Mouse (Mus musculus) kidney, embryonic 15.5 days (tissue): ENCODE results near the gene Plcb4. TPM values are rescaled to one million over a fixed set of nuclear protein-coding genes. Genes with fewer than 3 reads are reported as not detected.

ENCODE experiments used
- ATAC-seq: fragments of 200-750 bp; cut with Nextera tagmentation; replicated peaks from 2 replicates; pipeline ENCODE4 v1.8.0; 2017; ENCODE audit warnings: moderate TSS enrichment; ENCODE audit not compliant: low FRiP score
- H3K27ac ChIP-seq: fragments of 300-500 bp; sonication (generic); 2 replicates; pipeline ENCODE4 v1.5.1; 2015; ENCODE audit warnings: mild to moderate bottlenecking, inconsistent platforms
- H3K27me3 ChIP-seq: fragments of 300-500 bp; sonication (generic); 2 replicates; pipeline ENCODE4 v1.6.1; 2015; ENCODE audit warnings: inconsistent platforms
- H3K36me3 ChIP-seq: fragments of 300-500 bp; sonication (generic); 2 replicates; pipeline ENCODE4 v1.6.1; 2015; ENCODE audit warnings: inconsistent platforms
- H3K4me1 ChIP-seq: fragments of 300-500 bp; sonication (generic); 2 replicates; pipeline ENCODE4 v1.6.1; 2015; ENCODE audit warnings: inconsistent platforms
- H3K4me2 ChIP-seq: fragments of 300-500 bp; sonication (generic); 2 replicates; pipeline ENCODE4 v1.6.1; 2015; ENCODE audit warnings: moderate library complexity, mild to moderate bottlenecking, inconsistent platforms
- H3K4me3 ChIP-seq: fragments of 300-500 bp; sonication (generic); replicated peaks from 2 replicates; pipeline ENCODE4 v1.5.1; 2015; ENCODE audit warnings: mild to moderate bottlenecking, inconsistent platforms
- H3K9ac ChIP-seq: fragments of 300-500 bp; sonication (generic); 2 replicates; pipeline ENCODE4 v1.6.1; 2015; ENCODE audit warnings: mild to moderate bottlenecking, inconsistent platforms
- H3K9me3 ChIP-seq: fragments of 300-500 bp; sonication (generic); replicated peaks from 2 replicates; pipeline ENCODE4 v1.6.1; 2016; ENCODE audit warnings: inconsistent platforms
- WGBS: fragments of 180-500 bp; shearing (Covaris S2); methylation state at CpG from one replicate; pipeline ENCODE4 v1.1.7; 2015; ENCODE audit warnings: mixed read lengths; 5-methylcytosine and 5-hydroxymethylcytosine counted together
- polyA plus RNA-seq: library from polyadenylated mRNA; unstranded; fragments of >200 nt; fragmentation: Nextera tagmentation; extraction: Ambion mirVana; gene quantifications from 2 replicates; pipeline ENCODE4 v1.2.1, GENCODE M21; 2015

Plcb4 gene
- polyA plus RNA-seq, 1 experiment from 2014 or later = 20.9 TPM

- Histone ChIP-seq H3K27ac (no peak overlapping the region), H3K36me3 (no peaks in the 10 kb centered on the region), H3K9ac (no peak overlapping the region), H3K27me3 (no peaks in the 10 kb centered on the region), H3K4me2 (no peak overlapping the region), H3K4me1 (no peaks in the 10 kb centered on the region), H3K9me3 (no peaks in the 10 kb centered on the region), H3K4me3 (no peak overlapping the region)
- no peak for ATAC-seq
- 71% methylated on average over 3 of the region's 3 CpGs for WGBS
Measured at GRCm38 (mm10) chr2:135650885-135651284, 7.9 kb upstream of the Plcb4 start.

GRCm38 (mm10) chr2:135652040-135652439 is 6.8 kb upstream of the Plcb4 start:
- Histone ChIP-seq H3K36me3 (no peaks in the 10 kb centered on the region), H3K4me1 (no peaks in the 10 kb centered on the region), H3K4me2 (no peak overlapping the region), H3K9ac (no peak overlapping the region), H3K4me3 (no peak overlapping the region), H3K9me3 (no peaks in the 10 kb centered on the region), H3K27ac (no peak overlapping the region), H3K27me3 (no peaks in the 10 kb centered on the region)
- 83% methylated on average over 6 of the region's 6 CpGs for WGBS
- no peak for ATAC-seq

- Histone ChIP-seq H3K9ac (no peak overlapping the region), H3K4me1 (no peaks in the 10 kb centered on the region), H3K36me3 (no peaks in the 10 kb centered on the region), H3K9me3 (no peaks in the 10 kb centered on the region), H3K27ac (no peak overlapping the region), H3K4me3 (no peak overlapping the region), H3K4me2 (no peak overlapping the region), H3K27me3 (no peaks in the 10 kb centered on the region)
- 92% methylated on average over 4 of the region's 4 CpGs for WGBS
- no peak for ATAC-seq
Measured at GRCm38 (mm10) chr2:135652451-135652850, 6.4 kb upstream of the Plcb4 start.

GRCm38 (mm10) chr2:135655948-135656347 is 2.9 kb upstream of the Plcb4 start:
- Histone ChIP-seq H3K27me3 (no peaks in the 10 kb centered on the region), H3K36me3 (no peaks in the 10 kb centered on the region), H3K9me3 (no peaks in the 10 kb centered on the region), H3K4me2 (no peak overlapping the region), H3K27ac (no peak overlapping the region), H3K4me3 (no peak overlapping the region), H3K4me1 (peaks cover 10% of the 10 kb centered on the region), H3K9ac (no peak overlapping the region)
- WGBS = 95% methylated on average over 1 of the region's 1 CpGs
- ATAC-seq = no peak

GRCm38 (mm10) chr2:135656586-135656985 is 2.2 kb upstream of the Plcb4 start:
- H3K27me3 ChIP-seq = no peaks in the 10 kb centered on the region
- H3K27ac ChIP-seq = no peak overlapping the region
- H3K4me3 ChIP-seq = no peak overlapping the region
- no peaks in the 10 kb centered on the region for H3K36me3 ChIP-seq
- no peak for ATAC-seq
- H3K4me2 ChIP-seq = no peak overlapping the region
- no peaks in the 10 kb centered on the region for H3K9me3 ChIP-seq
- H3K9ac ChIP-seq = no peak overlapping the region
- WGBS = 70% methylated on average over 6 of the region's 6 CpGs
- H3K4me1 ChIP-seq = peaks cover 12% of the 10 kb centered on the region

- Histone ChIP-seq H3K4me1 (peaks cover 12% of the 10 kb centered on the region), H3K4me2 (peak overlapping the region; percentile 85), H3K27me3 (no peaks in the 10 kb centered on the region), H3K4me3 (peak overlapping the region; percentile 85), H3K9ac (peak overlapping the region; percentile 96), H3K27ac (peak overlapping the region; percentile 97), H3K36me3 (no peaks in the 10 kb centered on the region), H3K9me3 (no peaks in the 10 kb centered on the region)
- under 1% methylated on average over 55 of the region's 97 CpGs for WGBS
- peak; percentile 76; the same call in 1 of the 2 replicates for ATAC-seq
Measured at GRCm38 (mm10) chr2:135659391-135660180, 775 bp downstream of the Plcb4 start.

GRCm38 (mm10) chr2:135660816-135661215 is 2.0 kb downstream of the Plcb4 start:
- H3K4me2 ChIP-seq = no peak overlapping the region
- no peak overlapping the region for H3K27ac ChIP-seq

GRCm38 (mm10) chr2:135663785-135664184 is 5.0 kb downstream of the Plcb4 start:
- H3K27me3 ChIP-seq = no peaks in the 10 kb centered on the region
- WGBS = 77% methylated on average over 1 of the region's 1 CpGs
- no peak for ATAC-seq
- H3K4me1 ChIP-seq = 0 out of 2 replicates have a peak, but pooled peaks cover 6% of the 10 kb centered on the region
- no peaks in the 10 kb centered on the region for H3K36me3 ChIP-seq
- no peak overlapping the region for H3K27ac ChIP-seq
- H3K9me3 ChIP-seq = no peaks in the 10 kb centered on the region
- no peak overlapping the region for H3K4me3 ChIP-seq
- H3K4me2 ChIP-seq = no peak overlapping the region
- no peak overlapping the region for H3K9ac ChIP-seq

More at GRCm38 (mm10) chr2:135660816-135661215, 2.0 kb downstream of the Plcb4 start:
- Histone ChIP-seq H3K27me3 (no peaks in the 10 kb centered on the region), H3K36me3 (no peaks in the 10 kb centered on the region), H3K9ac (no peak overlapping the region), H3K4me3 (no peak overlapping the region), H3K9me3 (no peaks in the 10 kb centered on the region), H3K4me1 (peaks cover 12% of the 10 kb centered on the region)
- no peak for ATAC-seq
- 54% methylated on average over 4 of the region's 4 CpGs for WGBS

- H3K9ac ChIP-seq = no peak overlapping the region
- 0 out of 2 replicates have a peak, but pooled peaks cover under 1% of the 10 kb centered on the region for H3K4me1 ChIP-seq
- 81% methylated on average over 2 of the region's 2 CpGs for WGBS
- no peak overlapping the region for H3K4me2 ChIP-seq
- H3K27me3 ChIP-seq = no peaks in the 10 kb centered on the region
- no peak overlapping the region for H3K4me3 ChIP-seq
- H3K9me3 ChIP-seq = no peaks in the 10 kb centered on the region
- H3K27ac ChIP-seq = no peak overlapping the region
- H3K36me3 ChIP-seq = no peaks in the 10 kb centered on the region
- no peak for ATAC-seq
Measured at GRCm38 (mm10) chr2:135667496-135667895, 8.7 kb downstream of the Plcb4 start.

GRCm38 (mm10) chr2:135672459-135673104 is 13.8 kb downstream of the Plcb4 start:
- Histone ChIP-seq H3K9ac (no peak overlapping the region), H3K9me3 (no peaks in the 10 kb centered on the region), H3K27ac (no peak overlapping the region), H3K4me2 (no peak overlapping the region), H3K27me3 (no peaks in the 10 kb centered on the region), H3K36me3 (no peaks in the 10 kb centered on the region), H3K4me1 (0 out of 2 replicates have a peak, but pooled peaks cover 4% of the 10 kb centered on the region), H3K4me3 (no peak overlapping the region)
- ATAC-seq = no peak
- 67% methylated on average over 10 of the region's 10 CpGs for WGBS

GRCm38 (mm10) chr2:135673649-135674048 is 14.8 kb downstream of the Plcb4 start:
- ATAC-seq = no peak

GRCm38 (mm10) chr2:135675284-135675683 is 16.5 kb downstream of the Plcb4 start:
- 84% methylated on average over 5 of the region's 5 CpGs for WGBS
- no peak for ATAC-seq
- H3K36me3 ChIP-seq = no peaks in the 10 kb centered on the region
- H3K27me3 ChIP-seq = no peaks in the 10 kb centered on the region
- H3K27ac ChIP-seq = no peak overlapping the region
- H3K4me2 ChIP-seq = no peak overlapping the region
- H3K4me1 ChIP-seq = peaks cover 13% of the 10 kb centered on the region
- H3K9ac ChIP-seq = no peak overlapping the region
- H3K9me3 ChIP-seq = no peaks in the 10 kb centered on the region
- H3K4me3 ChIP-seq = no peak overlapping the region

More at GRCm38 (mm10) chr2:135673649-135674048, 14.8 kb downstream of the Plcb4 start:
- no peak overlapping the region for H3K9ac ChIP-seq
- H3K4me2 ChIP-seq = no peak overlapping the region
- H3K27ac ChIP-seq = no peak overlapping the region
- 0 out of 2 replicates have a peak, but pooled peaks cover 4% of the 10 kb centered on the region for H3K4me1 ChIP-seq
- H3K27me3 ChIP-seq = no peaks in the 10 kb centered on the region
- no peaks in the 10 kb centered on the region for H3K9me3 ChIP-seq
- no peak overlapping the region for H3K4me3 ChIP-seq
- H3K36me3 ChIP-seq = no peaks in the 10 kb centered on the region
- WGBS = 87% methylated on average over 8 of the region's 8 CpGs
